Mouse (Mus musculus) small intestine, adult 2 months (tissue): ENCODE data around the gene Arl10.

Experiments used
- CTCF ChIP-seq: fragments of 200-500 bp; IDR thresholded peaks from 2 replicates; pipeline ENCODE4 v1.5.1; 2012; ENCODE audit warnings: low read depth, mild to moderate bottlenecking, control low read depth, inconsistent platforms, low read length, moderate library complexity, mixed read lengths; ENCODE audit not compliant: insufficient replicate concordance, insufficient read length; ENCODE audit errors: extremely low read depth
- POLR2A ChIP-seq: fragments of 200-500 bp; IDR thresholded peaks from 2 replicates; pipeline ENCODE4 v1.6.1; 2012; ENCODE audit warnings: low read depth, mild to moderate bottlenecking, control low read depth, inconsistent platforms, low read length, moderate library complexity

DNA sequence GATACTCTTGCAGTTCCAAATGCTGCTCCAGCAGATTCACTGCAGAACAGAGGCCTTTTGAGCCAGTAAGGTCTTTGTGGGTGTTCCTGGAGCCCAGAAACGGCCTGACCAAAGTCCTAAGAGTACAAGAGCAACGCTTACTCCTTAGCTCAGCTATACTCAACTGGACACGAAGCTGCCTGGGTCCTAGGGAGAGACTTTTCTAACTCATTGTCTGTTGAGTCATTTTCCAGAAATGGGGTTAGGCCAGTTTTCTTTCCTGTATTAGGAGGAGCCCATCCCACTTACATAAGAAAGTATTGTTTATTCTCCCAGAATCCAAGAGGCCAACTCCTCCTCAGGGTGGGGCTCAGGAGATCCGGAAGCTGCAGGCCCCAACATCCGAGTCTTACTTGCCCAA, 30.6 kb downstream of the Arl10 start:
- TF ChIP-seq CTCF (no peak), POLR2A (no peak)
